Mouse (Mus musculus) hematopoietic stem cell, adult 5-6 weeks (primary cell): Measurements from ENCODE around the gene Tmem231. TPM values are rescaled to one million over a fixed set of nuclear protein-coding genes. Genes with fewer than 3 reads are reported as not detected.

ENCODE experiments used
- ATAC-seq, 2 experiments: fragments of 125-278 bp in 1 of 2; replicated peaks in 1 of 2; 2 replicates each; pipeline ENCODE4 v1.8.0; 2016 to 2017; ENCODE audit warnings: inconsistent platforms in 2 of 2, mild to moderate bottlenecking in 2 of 2, moderate number of reproducible peaks in 2 of 2, low read depth in 1 of 2, moderate TSS enrichment in 1 of 2; ENCODE audit not compliant: low FRiP score in 2 of 2, poor library complexity in 2 of 2, severe bottlenecking in 2 of 2, insufficient read depth in 1 of 2, low TSS enrichment in 1 of 2
- total RNA-seq: library from RNA; stranded (forward); fragments of 172-1452, 232-1000 nt; gene quantifications from 2 replicates; pipeline ENCODE4 v1.2.3, GENCODE M21; 2017

The Tmem231 gene
- total RNA-seq, 1 experiment from 2014 or later = 4.6 TPM

GRCm38 (mm10) chr8:111924976-111925375 is 8.7 kb downstream of the Tmem231 start:
- no peak for ATAC-seq

- ATAC-seq = peak; percentile 80 to 96
These were observed 10.3 kb downstream of the Tmem231 start for GRCm38 (mm10) chr8:111923383-111923804.

- no peak for ATAC-seq
These were observed 12.7 kb downstream of the Tmem231 start for GRCm38 (mm10) chr8:111920971-111921370.

- no peak for ATAC-seq
These were observed 14.0 kb downstream of the Tmem231 start for GRCm38 (mm10) chr8:111919663-111920062.

GRCm38 (mm10) chr8:111912860-111913432 is 20.7 kb downstream of the Tmem231 start:
- ATAC-seq = peak; percentile 93 to 95

- ATAC-seq = no peak
These were observed 22.1 kb downstream of the Tmem231 start for GRCm38 (mm10) chr8:111911572-111911971.

- no peak for ATAC-seq
These were observed 23.8 kb downstream of the Tmem231 start, which contains the start of gene Chst5 for GRCm38 (mm10) chr8:111909621-111910450. TSS of gene Chst5 (minus strand) at chr8:111910447.

GRCm38 (mm10) chr8:111905500-111906121 is 28.1 kb downstream of the Tmem231 start:
- no peak for ATAC-seq

GRCm38 (mm10) chr8:111902080-111902479 is 31.6 kb downstream of the Tmem231 start:
- ATAC-seq = no peak

GRCm38 (mm10) chr8:111898586-111898985 is 35.1 kb downstream of the Tmem231 start:
- no peak for ATAC-seq

GRCm38 (mm10) chr8:111894955-111895354 is 38.7 kb downstream of the Tmem231 start:
- no peak for ATAC-seq

- ATAC-seq = no peak
These were observed 41.1 kb downstream of the Tmem231 start for GRCm38 (mm10) chr8:111892615-111893014.

GRCm38 (mm10) chr8:111891983-111892382 is 41.7 kb downstream of the Tmem231 start:
- ATAC-seq = no peak

- no peak for ATAC-seq
These were observed 42.8 kb downstream of the Tmem231 start for GRCm38 (mm10) chr8:111890911-111891303.

- ATAC-seq = peak in 1 of 2 experiments; percentile 15; a peak in 2 of 4 replicates
These were observed 43.5 kb downstream of the Tmem231 start for GRCm38 (mm10) chr8:111889931-111890910.

GRCm38 (mm10) chr8:111888091-111888650 is 45.5 kb downstream of the Tmem231 start:
- ATAC-seq = no peak

- no peak for ATAC-seq
These were observed 46.2 kb downstream of the Tmem231 start for GRCm38 (mm10) chr8:111887479-111887878.
